Mouse (Mus musculus): ENCODE data around the gene Grik3.
"Not testable (repeated sequence)": the region's sequence is repeated elsewhere in the genome, so short reads cannot be mapped to it uniquely, and the experiment has no call there.

DNA sequence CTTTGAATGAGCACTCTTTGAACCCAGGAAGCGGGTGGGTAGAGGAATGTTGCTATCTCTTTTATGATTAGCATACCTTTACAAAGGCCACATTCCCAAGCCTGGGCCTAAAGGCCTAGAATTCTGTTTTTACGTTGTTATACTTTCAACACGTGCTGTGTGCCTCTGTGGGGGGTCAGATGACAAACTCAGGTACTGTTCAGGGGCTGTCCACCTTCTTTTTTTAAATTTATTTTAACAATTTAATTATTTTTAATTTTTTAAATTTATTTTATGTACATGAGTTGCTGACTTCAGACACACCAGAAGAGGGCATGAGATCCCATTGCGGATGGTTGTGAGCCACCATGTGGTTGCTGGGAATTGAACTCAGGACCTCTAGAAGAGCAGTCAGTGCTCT, 118.4 kb downstream of the Grik3 start:
- not testable (repeated sequence) for TF ChIP-seq CTCF, EP300 (IDR thresholded peaks at IDR 0.05; ENCODE audit: low read depth)
